Mouse (Mus musculus) adrenal gland, postnatal 36 days (tissue): ENCODE measurements at regions not wholly inside any gene's neighbourhood (a gene's known extent, or its start where the extent isn't known, plus 50 kb on each side); places are given as distances from the start of the nearest gene placed in this dataset.

Experiments
- DNase-seq, 2 experiments: peaks; one replicate each; pipeline ENCODE4 v3.0.0; 2021; ENCODE audit warnings: mixed read lengths in 1 of 2

DNA sequence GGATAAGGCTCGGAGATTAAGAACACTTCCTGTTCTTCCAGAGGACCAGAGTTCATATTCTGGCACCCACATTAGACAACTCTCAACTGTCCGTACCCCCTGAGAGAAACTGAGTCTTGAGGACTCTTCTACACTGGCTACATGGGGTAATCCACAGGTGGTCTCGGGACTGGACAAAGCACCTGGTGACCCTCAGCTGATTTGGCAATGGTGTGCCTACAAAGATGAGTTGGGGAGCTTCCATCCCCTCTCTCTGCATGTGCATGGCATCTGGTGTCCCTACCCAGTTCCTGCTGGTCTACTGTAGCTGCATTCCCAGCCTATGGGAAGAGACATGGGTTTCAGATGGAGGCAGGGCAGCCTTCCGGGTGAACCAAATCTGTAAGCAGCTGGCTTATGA, 61.2 kb upstream of the Kcnj15 start:
- DNase-seq = no peak

DNA sequence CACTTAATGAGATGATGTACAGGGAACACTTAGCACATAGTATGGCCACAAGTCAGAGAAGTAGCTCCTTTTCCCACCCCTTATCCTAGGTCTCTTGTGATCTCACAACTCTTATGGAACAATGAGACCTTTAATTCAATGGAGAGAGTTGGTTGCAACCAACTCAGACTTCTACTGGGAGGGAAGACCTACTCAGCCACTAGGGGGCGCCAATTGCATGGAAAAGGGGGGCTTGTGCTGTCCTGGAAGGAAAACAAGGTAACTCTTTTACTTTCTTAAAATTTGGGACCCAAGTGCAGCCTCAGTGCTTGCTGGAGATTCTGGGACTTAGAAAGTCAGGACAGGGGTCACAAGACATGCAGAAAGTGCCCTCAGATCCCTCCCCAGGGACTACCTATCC, 60.7 kb upstream of the Kcnj15 start:
- peak; percentile 85 to 88 for DNase-seq

DNA sequence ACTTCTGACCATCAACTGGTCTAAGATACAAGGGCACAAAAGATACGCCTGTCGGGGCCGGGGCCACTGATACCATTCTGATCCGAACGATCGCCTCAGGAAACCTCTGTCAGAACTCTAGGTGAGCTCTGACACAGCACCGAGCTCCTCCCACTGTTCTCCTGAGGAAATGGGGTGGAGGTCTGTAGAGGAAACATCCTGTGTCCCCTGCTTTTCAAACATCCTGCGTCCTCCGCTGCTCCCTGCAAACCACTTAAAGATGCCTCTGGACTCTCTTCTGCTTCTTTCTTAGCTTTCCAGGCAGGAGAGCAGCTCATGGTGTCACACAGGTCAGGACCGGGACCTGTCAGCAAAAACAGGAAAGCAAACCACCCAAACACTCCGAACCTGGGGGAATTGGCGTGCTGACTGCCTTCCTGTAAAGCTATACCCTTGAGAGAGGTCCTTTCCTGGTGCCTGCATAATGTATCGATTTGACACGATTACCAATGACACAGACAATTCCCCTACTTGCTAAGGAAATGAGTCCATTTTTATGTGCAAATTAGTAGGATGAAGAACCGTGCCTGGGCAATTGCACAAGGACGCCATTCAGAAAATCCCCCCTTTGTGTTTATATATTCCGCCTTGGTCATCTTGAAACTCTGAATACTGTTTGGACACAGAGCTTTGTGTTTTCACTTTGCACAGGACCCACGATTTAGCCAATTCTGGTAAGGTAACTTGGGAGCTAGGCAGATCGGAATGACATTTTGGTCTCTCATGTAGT, 58.4 kb upstream of the Kcnj15 start:
- no peak for DNase-seq

DNA sequence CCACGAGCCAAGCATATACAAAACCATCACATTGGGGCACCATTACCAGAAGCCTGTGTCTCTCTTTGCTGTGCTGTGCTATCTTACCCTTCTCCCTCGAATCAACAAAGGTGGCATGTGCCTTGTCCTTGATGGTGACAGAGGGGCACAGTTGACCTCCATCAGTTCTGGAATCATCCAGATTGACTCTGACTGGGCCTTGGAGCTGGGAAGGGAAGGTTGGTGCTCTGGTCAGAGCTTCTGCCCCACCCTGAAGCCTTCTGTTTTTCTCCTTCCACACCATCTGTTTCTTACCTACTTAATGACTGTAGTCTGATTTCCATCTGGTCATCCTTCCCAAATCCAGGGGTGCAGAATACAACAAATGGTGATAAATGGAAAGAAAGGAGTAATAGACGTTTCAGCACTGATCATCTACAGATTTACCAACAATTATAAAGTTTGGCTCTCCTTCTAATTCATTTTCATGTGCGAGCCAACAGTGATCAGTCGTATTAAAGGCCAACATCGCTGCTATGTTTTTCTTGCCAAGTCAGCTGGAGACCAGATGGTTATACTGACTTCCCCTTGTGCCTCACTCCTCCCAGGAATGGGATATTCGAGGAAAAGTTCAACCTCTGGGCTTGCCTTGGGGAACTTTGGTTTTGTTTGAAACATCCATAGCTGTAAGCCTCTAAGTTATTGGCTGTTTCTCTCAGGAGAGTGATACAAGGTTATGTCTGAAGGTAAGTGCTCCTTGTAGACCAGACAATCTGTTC, 55.1 kb upstream of the Kcnj15 start:
- DNase-seq = no peak

DNA sequence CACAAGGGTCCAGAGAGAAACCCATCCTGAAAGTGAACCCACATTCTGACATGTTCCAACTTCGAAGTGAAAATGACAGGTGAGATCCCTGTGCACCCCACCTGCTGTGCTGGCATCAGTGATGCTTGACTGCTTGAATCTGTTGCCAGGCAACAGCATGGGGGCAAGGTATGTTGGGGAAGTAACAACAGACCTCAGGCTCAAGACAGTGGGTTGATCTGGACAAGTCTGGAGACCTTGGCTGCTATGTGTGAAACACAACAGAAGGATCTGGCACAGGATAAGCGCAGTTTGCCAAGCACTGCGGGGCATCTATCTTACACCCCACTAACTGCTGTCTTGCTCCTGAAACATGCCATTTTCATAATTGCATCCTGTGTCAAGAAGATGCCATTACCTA, 54.3 kb upstream of the Kcnj15 start:
- DNase-seq = no peak

DNA sequence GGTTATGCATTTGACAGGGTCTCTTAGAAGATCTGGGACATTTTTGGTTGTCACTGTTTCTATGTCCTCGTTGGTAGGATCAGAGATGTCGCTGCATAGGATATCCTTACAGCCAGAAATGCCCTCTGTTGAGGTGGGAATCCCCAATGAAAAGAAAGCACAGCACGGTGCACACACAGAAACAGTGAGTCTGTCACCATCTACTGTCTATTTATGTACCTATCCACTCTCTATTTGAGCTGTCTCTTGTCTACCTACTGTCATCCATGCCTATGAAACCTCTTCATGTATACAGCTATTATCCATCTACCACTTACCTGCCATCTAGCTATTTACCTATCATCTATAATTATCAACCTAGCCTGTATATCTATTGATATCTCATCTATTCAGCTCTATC, 53.6 kb upstream of the Kcnj15 start:
- DNase-seq = no peak

DNA sequence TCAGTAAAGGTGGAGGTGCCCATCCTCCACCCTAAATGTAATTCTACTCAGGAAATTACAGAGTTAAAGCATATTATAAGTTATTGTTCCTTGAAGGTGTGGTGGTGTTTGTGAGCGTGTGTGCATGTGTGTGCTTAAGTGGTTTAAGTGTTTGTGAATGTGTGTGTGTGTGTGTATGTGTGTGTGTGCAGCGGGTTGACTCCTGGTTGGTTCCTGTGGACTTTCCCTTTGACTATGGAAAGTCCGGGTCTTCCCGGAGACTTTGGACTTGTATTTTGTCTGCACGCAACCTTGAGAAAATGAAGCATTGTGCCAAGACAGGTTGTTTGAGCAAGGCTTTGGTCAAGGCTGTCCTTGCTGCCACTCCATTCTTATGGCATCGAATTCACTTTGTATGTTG, 52.9 kb upstream of the Kcnj15 start:
- DNase-seq = no peak

DNA sequence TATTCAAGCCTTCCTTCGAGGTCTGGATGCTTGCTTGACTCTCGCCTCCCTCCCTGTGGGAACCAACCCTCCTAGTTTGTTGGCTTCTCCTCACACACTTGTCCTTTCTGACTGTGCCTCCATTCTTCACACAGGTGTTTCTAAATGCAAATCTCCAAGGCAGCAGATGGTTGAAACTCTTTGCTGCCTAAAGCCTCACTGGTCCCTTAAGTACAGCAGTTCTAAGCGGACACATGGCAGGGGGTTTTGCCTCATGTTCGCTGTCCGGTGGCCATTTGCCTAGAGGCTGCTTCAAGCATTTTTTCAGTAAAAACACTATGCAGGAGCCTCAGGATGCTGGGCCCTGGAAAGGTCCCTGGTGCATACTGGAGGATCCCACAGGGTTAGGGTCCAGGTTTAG, 50.9 kb upstream of the Kcnj15 start:
- no peak for DNase-seq

DNA sequence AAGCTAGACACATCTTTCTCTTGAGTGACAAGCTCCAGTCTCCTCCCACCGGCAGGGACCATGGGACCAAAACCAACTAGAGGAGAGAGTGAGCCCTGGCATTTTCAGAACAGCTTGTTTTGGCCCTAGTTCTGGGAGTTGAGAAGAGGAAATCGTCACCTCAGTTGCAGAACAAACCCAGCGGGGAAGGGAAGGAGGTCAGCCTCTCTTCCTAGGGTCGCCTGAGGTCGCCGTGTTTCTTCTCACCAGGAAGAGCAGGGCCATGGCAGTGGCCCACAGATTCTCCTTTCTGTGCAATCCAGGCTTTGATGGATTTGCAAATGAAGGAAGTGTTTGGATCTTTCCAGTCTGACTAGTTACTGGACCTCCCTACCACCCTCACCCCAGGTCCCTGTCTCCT, 49.8 kb upstream of the Kcnj15 start:
- no peak for DNase-seq
